Mouse (Mus musculus) adrenal gland, adult 8-10 months (tissue): ENCODE data around the gene Zc3h10. TPM values are rescaled to one million over a fixed set of nuclear protein-coding genes. Genes with fewer than 3 reads are reported as not detected.
"Not testable (repeated sequence)": the region's sequence is repeated elsewhere in the genome, so short reads cannot be mapped to it uniquely, and the experiment has no call there.

ENCODE experiments used
- DNase-seq: peaks from one replicate; pipeline ENCODE4 v3.0.0; 2022
- total RNA-seq, 4 experiments: library from RNA; stranded (reverse); gene quantifications; 2 replicates each; pipeline ENCODE4 v1.2.4; 2022

The Zc3h10 gene
- 10 to 100 TPM; 12.9 to 15.0 (median 13.6) TPM for total RNA-seq

DNA sequence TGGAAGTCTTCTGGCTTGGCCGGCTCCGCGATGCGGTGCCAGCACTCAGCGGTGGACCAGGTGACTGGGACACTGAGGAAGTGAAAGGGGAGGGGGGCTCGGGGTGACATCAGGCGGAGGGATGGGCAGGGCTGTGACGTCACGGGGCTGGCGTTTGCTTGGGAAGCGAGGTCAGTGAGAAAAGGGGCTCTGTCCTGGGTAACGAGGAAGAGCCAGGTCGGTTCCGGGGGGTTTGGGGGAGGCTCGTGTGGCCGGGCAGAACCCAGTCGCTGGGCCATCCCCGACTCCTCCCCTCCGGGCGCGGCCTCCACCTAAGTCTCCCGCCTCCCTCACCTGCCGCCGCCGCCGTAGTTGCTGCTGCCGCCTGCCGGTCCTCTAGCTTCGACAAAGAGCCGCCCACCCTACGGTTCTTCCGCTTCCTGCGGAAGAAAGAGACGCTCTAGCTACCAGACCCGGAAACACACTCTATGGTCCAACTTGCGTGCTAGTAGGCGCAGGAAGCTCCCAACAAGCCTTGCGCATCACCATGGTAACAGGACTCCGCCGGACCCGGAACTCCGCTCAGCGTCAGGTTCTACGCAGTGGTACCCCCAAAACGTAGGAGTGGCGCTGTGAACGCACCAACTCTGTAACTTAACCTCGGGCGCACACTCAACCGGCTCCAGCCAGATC is at the start of gene Zc3h10:
TSS of gene Zc3h10 (minus strand) at position 414 of the 672 bp plus-strand sequence.
- peak; percentile 95 for DNase-seq

DNA sequence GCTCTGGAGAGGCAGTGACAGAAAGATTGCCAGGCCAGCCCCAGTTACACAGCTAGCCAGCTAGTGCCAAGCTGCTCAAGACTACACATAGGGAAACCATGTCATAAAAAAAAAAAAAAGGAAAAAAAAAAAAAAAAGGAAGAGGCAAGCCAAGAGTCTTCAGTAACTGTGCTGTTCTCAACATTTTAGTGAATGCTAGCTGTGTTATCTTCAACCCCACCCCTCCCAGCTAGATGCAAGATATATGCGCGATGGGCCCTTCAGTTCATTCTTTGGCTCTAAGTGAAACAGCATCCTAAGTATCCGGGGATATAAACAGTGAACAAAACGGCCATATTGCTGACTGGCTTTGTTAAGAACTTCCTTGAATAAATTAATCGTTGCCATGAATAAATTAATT is 45.2 kb upstream of the Zc3h10 start:
- no peak for DNase-seq

DNA sequence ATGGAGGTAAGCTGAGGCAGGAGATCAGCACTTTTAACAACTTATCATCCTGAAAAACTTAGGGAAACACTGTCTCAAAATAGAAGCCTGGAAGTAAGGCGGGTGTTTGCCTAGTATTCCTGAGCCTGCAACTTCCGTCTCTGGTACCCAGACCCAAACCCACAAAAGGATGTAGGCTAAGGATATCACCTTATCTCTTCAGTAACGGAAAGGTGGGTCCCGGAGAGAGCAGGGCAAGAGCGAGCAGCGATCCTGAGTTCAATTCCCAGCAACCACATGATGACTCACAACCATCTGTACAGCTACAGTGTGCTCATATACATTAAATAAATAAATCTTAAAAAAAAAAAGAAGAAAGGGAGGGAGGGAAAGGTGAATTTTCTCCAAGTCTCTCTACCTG is 43.9 kb upstream of the Zc3h10 start:
- no peak for DNase-seq

DNA sequence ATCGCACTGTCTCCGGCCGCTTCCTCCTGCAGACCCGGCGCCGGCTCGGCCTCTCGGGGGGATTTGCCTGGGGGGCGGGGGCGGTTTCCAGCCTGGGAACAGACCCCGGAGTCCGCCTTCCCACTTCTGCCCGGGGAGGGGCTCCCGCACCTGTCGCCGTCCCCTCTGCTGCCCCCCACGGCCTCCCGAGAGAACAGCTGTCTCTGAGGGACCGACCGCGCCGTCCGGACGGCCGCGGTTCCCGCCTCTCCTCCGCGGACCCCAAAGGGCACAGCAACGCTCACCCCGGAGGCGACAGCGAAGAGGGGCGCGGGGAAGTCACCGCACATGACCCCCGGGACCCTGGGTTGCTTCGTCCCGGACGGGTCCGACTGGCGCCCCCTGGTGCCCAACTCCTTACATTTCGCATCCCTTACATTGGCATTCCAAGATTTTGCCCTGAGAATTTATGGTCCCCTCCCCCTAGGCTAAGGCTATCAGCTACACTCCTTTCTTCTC is 42.7 kb upstream of the Zc3h10 start:
- DNase-seq: no peak

DNA sequence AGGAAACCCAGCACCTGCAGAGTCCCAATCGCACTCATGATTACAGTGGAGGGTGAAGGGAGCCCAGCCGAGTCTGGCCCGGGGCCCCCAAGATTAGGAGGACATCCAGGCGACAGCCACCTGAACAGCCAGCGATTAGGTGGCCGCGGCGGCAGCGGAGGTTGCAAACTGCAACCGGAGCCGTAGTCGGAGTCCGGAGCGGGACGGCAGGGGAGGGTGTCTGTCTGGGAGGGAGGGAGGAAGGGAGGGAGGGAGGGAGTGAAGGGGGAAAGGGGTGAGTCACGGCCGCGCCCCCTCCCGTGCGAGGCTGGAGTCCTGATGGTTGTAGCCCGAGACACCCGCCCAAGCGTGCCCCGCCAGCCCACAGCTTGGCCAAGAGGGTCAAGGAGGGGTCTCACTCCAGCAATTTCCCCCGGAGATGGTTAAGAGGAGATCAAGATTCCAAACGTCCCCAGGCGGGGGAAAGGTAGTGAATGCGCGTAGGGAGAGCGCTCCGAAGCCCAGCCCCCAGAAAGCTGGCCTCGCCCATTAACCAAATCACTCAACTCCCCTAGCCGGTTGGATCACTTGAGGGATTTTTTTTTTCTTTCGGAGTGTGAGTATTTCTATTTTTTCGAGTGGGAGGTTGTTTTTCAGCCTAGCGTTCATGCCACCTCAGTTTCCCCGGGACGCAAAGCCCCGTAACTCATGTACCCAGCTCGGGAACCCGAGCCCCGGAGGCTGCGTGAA is 42.1 kb upstream of the Zc3h10 start, which contains the start of gene Erbb3:
TSS of gene Erbb3 (minus strand) at position 189 of the 729 bp plus-strand sequence.
- DNase-seq: peak; percentile 29

DNA sequence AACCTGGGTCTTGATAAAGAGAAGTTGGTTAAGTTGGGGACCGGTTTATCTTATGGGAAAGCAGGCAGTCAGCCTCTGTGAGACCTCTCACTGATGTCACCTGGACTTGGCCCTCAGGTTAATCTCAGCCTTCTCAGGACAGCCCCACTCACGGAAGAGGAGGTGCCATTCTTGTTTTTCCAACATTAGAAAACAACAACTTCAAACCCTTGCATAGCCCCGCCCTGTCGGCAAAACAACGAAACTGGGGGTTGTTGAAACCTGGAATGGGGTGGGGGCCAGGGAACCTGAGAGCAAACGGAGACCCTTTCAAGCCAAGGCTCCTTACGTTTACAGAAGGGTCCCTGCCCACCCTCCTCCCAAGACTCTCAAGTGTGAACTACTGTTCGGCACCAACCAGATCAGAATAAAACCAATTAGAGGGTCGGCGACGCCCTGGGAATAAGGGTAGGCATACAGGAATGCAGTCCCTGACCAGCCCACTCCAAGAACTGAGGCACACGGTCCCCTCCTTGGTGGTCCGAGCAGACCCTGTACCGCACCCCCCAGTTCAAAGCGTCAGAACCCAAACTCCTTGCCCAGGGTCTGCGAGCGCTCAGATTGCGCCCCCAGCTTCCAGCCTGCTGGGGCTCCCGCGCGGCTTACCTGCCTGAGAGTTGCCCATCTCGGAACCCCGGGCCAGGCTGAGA is 41.3 kb upstream of the Zc3h10 start:
- no peak for DNase-seq

DNA sequence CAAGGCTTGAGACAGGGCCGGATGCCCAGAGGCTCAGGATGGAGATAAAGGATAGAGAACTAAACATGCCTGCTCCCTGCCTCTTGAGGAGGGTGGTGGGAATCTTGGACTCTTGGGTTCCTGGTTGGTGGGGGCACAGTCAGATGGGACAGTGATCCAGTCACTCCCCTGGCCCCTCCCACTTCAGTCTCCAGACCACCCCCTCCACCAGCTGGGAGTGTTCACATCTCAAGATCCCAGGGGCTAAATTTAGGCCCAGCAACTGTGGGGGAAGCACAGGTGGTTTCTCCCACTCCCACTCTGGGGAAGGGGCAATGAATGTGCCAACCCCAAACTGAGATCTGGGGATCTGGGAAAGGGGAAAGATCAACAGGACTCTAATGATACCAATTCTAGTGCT is 40.6 kb upstream of the Zc3h10 start:
- DNase-seq: no peak

DNA sequence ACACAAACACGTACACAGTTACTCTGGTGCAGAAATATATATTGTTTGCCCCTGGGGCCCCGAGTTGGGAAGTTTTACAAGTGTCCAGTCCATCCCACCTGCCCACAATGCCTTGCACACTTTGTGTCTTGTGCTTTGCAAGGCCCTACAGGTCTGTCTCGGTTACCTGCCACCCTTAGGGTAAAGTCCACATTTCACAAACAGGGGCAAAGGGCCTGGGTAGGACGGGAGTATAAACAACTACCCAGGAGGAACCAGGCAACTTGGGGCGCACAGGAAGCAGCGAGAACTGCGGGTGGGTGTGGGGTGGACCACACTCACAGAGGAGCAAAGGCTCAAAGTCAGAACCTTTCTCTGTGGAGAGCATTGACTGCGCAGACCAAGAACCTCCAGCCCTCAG is 40.1 kb upstream of the Zc3h10 start:
- DNase-seq: no peak

DNA sequence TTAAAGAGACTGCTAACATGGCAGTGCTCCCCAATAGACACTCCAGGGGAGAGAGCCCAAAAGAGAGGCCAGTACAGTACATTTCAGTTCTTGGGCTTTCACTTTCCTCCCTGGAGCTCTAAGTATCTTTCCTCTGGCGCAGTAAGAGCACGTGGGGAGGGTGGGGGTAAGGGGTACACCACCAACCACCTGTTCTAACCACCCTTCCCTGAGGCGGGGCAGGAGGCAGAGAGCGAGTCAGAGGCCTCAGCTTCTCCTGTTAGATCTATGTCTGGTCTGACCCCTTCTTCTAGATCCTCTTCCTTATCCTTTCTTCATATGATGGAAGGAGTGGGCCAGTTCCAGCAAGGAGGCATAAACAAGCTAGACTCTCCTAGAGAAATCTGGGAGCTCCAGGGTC is 39.5 kb upstream of the Zc3h10 start:
- DNase-seq: no peak

DNA sequence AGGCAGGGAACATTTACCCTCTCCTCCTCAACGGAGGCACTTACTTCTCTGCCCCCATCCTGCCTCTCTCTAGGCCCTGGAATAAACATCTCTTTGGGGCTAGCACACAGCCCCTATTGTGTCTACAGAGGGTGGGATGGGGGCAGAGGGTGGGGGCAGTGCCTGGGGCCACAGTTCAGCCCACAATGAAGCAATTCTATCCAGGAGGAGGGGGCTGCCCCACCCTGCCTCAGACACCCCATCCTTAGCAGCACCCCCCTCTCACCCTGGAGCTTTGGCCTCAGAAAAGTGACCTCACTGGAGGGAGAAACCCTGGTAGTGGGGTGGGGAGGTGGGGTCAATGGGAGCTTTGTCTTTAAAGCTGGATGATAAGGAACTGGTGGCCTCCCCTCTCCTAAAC is 39.0 kb upstream of the Zc3h10 start:
- no peak for DNase-seq

DNA sequence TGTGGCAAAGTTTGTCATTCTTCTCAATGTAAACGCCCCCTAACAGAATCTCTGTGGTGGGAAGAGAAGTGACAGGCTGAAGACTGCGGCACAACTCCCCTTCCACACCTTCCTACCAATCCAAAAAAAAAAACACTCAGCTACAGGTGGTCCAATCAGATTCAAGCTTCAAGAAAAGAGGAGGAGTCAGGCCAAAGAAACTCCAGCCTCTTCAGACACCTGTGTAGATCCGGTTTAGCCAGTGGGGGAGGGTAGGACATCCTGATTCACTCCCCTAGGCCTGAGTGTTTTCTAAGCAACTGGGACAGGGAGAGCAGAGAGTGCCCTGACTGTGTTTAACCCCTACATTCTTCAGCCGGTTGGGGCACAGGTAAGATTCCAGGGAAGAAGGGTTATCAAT is 36.8 kb upstream of the Zc3h10 start:
- DNase-seq: no peak

DNA sequence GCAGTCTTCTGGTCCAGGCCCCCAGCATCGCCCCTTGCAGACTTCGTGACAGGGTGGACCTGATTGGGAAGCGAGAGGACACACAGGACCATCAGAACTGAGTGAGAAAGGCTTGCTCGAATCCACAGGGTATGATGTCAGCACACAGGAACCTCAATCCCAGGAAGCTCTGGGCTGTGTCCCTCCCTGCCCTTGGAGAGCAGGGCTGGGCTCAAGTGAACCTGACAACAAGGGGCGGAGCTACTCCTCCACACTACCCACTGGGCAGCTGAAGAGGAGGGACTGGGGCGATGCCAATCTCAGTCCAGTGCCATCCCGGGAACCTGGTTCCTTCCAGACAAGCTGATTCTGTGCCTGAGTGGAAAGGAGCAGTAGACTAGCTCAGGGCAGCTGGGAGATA is 36.1 kb upstream of the Zc3h10 start:
- DNase-seq: peak; percentile 75

DNA sequence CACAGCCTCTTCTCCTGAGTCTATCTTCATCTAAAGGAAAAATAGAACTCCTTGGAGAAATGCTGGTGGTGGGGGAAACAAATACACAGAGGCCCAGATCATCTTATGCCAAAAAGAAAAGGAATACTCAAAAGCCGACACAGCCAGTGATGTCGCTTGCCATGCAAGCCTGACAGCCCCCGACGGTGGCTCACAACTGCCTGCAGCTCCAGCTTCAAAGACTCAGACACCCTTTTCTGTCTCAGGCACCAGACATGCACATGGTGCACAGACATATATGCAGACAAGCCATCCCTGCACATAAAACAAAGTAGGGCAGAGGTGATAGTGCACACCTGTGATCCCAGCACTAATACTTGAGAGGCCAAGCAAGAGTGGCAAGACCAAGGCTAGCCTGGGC is 32.2 kb upstream of the Zc3h10 start:
- no peak for DNase-seq

DNA sequence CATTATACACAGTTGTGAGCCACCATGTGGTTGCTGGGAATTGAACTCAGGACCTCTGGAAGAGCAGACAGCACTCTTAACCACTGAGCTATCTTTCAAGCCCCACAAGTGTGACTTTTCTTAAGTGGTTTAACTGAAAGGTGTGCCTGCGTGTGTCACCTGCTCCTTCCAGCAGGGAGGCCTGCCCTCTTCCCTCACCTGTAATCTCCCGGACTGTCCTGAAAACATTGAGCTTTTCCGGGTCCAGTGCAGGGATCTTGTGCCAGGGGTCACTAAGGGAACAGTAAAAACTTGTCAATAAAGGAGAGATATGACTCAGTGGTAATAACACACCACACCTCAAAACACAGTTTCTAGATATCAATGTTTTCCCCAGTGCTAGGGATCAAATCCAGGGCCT is 31.7 kb upstream of the Zc3h10 start:
- DNase-seq: no peak

DNA sequence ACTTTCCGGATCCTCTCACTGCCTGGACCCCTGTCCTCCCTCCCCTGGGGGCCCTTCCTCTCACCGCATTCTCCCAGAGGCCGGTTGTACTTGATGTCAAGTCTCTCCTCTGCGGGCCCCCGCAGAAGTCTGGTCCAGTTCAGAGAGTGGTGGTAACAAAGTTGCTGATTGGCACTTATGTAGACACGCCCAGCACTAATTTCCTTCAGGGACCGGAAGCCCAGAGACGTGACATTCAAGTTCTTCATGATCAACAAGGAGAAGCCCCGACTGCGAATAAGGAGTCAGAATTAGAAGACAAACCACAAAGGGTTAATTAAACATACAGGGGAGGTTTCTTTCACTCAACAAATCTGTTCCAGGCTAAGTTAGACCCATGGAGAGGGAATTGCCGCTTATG is 30.8 kb upstream of the Zc3h10 start:
- no peak for DNase-seq

DNA sequence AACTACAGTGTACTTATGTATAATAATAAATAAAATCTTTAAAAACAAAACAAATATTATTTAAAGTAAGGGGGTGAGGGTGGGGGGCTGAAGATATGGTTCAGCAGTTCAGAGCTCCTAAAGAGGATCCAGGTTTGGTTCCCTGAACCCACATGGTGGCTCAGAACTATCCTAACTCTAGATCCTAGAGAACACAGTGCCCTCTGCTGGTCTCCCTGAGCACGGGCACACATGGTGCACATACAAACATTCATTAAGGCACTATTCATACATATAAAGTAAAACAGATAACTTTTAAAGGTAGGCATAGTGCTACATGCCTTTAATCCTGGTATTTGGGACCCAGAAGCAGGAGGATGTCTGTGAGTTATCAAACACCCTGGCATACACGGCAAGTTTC is 27.5 kb upstream of the Zc3h10 start:
- no peak for DNase-seq

DNA sequence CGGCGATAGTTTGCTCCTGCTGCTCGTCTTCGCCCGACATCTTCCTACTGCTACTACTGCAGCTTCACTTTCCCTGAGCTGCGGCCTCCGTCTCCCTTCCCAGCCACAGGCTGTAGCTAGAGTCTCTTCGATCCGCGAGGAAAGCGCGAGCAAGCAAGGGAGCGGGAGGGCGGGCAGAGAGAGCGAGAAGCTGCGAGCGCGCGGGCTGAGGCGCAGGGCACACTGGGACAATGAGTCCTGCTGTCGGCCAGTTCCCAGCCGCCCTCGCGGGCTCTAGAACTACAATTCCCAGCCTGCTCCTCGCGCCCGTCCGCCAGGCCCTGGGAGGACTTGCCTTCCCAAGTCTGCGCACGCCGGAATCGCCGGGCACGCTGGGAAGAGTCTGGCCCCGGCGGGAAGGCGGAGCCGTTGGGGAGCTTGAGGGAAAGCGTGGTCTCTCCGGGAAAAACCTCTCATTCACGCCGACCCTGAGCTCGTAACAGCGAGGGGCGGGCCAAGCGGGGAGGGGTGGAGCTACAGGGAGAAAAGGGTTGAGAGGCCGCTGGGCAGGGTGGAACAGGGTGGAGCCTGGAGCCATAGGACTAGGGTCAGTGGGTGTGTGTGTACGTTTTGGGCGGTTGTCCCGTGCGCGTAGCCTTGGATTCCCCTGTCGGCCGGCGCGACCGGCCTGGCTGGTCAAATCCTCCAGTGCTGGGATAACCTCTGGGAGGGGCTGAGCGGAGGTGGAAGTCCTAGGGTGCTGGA is 18.4 kb upstream of the Zc3h10 start, which contains the start of gene Pa2g4:
TSS of gene Pa2g4 (minus strand) at position 200 of the 744 bp plus-strand sequence.
- DNase-seq: peak; percentile 99

DNA sequence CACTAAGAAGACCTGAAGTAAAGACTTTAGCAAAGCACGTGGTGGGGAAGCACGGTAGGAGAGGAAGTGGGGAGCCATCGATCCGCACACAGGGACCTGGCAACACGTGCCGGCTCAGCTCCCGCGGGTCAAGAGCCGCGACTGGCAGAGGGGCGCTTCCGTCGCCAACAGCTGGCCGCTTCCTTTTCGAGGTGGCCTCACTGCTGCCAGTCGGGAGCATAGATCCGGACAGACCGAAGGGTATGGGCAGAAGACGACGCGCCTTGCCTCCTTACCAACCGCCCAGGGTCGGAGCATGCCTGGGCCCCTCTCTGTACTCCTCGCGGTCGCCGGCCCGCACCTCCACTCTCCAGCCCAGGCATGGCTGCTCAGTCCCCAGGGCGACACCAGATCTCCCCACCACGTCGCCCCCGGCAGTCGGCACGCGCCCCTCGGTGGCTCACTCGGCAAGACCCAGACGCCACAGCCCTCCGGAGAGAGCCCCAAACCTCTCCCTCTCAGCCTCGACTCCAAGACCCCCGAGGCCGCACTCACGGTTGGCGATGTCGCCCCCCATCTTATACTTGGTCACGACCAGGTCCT is 17.7 kb upstream of the Zc3h10 start:
- no peak for DNase-seq

DNA sequence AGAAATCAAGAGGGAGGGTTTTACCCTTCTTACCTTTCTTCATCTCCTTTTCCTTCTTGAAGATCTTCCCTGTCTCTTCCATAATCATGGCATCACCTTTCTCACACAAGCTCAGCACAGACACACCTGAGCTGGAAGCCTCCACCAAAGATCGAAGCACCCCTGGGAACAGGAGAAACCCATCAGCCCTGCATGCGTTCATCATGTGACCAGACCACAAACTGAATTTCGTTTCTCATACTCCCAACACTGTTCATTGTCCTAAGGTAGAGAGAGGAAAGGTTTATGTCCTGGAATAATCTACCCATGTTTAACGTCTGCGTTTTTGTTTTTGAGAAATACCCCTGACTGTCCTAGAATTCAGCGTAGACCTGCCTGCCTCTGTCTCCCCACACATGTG is 16.0 kb upstream of the Zc3h10 start:
- DNase-seq: no peak

DNA sequence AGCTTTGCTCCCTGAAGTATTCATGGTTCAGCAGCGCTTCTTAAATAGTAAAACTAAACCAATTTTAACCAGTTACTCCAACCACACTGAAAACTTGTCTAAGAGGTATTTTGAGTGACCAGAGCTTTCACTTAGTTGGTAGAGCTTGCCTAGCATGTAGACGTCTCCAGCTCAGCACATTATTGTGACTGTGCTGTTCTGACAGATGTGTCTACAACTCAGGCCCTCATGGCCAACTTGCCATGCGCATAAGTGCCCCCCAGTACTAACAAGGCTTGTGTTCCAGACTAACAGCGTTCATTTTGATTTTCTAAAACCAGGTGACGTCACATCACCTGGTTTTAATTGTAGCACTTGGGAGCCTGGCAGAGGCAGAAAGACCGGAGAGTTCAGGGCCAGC is 9.4 kb upstream of the Zc3h10 start:
- DNase-seq: no peak

DNA sequence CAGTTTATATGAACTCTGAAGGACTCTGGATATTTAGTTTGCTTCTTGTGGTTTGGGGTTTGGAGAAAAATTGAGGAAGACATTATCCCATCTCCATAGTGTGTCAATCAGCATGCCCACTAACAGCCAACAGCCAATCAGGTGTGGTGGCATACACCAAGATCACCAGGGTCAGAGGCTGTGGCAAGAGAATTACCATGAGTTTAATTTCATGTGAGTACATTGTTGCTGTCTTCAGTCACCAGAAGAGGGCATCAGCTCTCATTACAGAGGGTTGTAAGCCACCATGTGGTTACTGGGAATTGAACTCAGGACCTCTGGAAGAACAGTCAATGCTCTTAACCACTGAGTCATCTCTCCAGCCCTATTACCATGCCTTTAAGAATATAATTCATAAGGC is 8.7 kb upstream of the Zc3h10 start:
- DNase-seq: no peak

DNA sequence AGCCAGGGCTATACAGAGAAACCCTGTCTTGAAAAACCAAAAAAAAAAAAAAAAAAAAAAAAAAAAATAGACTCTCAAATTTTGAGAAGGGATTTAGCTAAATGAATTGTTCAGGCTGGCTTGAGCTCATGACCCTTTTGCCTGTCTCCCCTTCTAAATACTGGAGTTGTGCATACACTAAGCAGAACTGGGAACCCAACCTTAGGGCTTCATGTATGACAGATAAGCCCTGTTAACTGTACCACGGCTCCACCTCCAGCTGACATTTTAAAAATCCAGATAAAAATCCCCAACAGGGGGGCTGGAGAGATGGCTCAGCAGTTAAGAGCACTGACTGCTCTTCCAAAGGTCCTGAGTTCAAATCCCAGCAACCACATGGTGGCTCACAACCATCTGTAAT is 8.0 kb upstream of the Zc3h10 start:
- not testable (repeated sequence) for DNase-seq
